Mouse (Mus musculus) lung, postnatal 0 days (tissue): Measurements from ENCODE around the gene Btg1. TPM values are rescaled to one million over a fixed set of nuclear protein-coding genes. Genes with fewer than 3 reads are reported as not detected.

Experiments
- ATAC-seq: fragments of 200-750 bp; cut with Nextera tagmentation; 2 replicates; pipeline ENCODE4 v1.8.0; 2017; ENCODE audit warnings: moderate library complexity
- DNase-seq: peaks from one replicate; pipeline ENCODE4 v3.0.0-alpha.2; 2016; ENCODE audit warnings: low spot score
- H3K27ac ChIP-seq: fragments of 300-500 bp; sonication (generic); 2 replicates; pipeline ENCODE4 v1.5.1; 2014; ENCODE audit warnings: antibody characterized with exemption, mild to moderate bottlenecking, low read length, mixed read lengths
- H3K27me3 ChIP-seq: fragments of 300-500 bp; sonication (generic); replicated peaks from 2 replicates; pipeline ENCODE4 v1.6.1; 2014; ENCODE audit warnings: low read length, mixed read lengths; ENCODE audit not compliant: insufficient read depth
- H3K36me3 ChIP-seq: fragments of 300-500 bp; sonication (generic); 2 replicates; pipeline ENCODE4 v1.6.1; 2014; ENCODE audit warnings: low read length, mixed read lengths; ENCODE audit not compliant: insufficient read depth
- H3K4me1 ChIP-seq: fragments of 300-500 bp; sonication (generic); 2 replicates; pipeline ENCODE4 v1.6.1; 2014; ENCODE audit warnings: antibody characterized with exemption, low read depth, low read length, mixed read lengths; ENCODE audit not compliant: insufficient read depth
- H3K4me2 ChIP-seq: fragments of 300-500 bp; sonication (generic); replicated peaks from 2 replicates; pipeline ENCODE4 v1.6.1; 2014; ENCODE audit warnings: low read depth, mild to moderate bottlenecking, low read length, moderate library complexity, mixed read lengths
- H3K4me3 ChIP-seq: fragments of 300-500 bp; sonication (generic); 2 replicates; pipeline ENCODE4 v1.5.1; 2014; ENCODE audit warnings: low read depth, low read length
- H3K9ac ChIP-seq: fragments of 300-500 bp; sonication (generic); replicated peaks from 2 replicates; pipeline ENCODE4 v1.6.1; 2014; ENCODE audit warnings: low read depth, mild to moderate bottlenecking
- H3K9me3 ChIP-seq: fragments of 300-500 bp; sonication (generic); 2 replicates; pipeline ENCODE4 v1.6.1; 2016; ENCODE audit warnings: low read length, mixed read lengths
- CTCF ChIP-seq: IDR thresholded peaks from 2 replicates; pipeline ENCODE4 v1.5.1; 2016; ENCODE audit warnings: antibody characterized with exemption, mild to moderate bottlenecking
- EP300 ChIP-seq: IDR thresholded peaks from 2 replicates; pipeline ENCODE4 v1.6.1; 2016; ENCODE audit warnings: antibody characterized with exemption, mild to moderate bottlenecking, control low read depth
- WGBS: fragments of 180-500 bp; shearing (Covaris S2); extraction: QIAGEN DNeasy Blood & Tissue Kit; methylation state at CpG from one replicate; pipeline ENCODE4 v1.1.7; 2014; 5-methylcytosine and 5-hydroxymethylcytosine counted together
- polyA plus RNA-seq: library from polyadenylated mRNA; unstranded; fragments of >200 nt; fragmentation: Nextera tagmentation; extraction: Ambion mirVana; gene quantifications from 2 replicates; pipeline ENCODE4 v1.2.1, GENCODE M21; 2015

Gene Btg1
- polyA plus RNA-seq, 1 experiment from 2014 or later = 72.3 TPM

DNA sequence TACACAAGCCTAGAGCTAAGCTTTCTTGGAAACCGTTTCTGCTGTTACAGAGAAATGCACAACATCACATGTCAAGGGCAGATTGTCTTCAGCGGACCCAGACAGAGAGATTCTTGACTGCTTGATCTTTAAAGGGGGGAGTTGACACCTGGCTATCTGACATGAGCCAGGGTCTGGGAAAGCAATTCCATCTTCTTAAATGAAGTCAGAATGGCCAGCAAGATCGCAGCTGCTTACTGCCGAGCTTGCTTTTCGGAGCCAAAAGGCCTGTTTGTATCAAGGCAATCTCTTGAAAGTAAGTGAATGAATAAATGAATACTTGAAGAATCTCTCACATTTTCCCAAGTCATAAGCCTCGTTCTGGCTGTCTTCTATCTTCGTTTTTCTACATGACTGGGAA is 36.6 kb upstream of the Btg1 start:
- H3K27me3 ChIP-seq = no peaks in the 10 kb centered on the region
- 84% methylated on average over 7 of the region's 7 CpGs for WGBS
- no peak overlapping the region for H3K4me2 ChIP-seq
- no peak overlapping the region for H3K9ac ChIP-seq
- DNase-seq (no peak), ATAC-seq (no peak)
- H3K36me3 ChIP-seq = no peaks in the 10 kb centered on the region
- H3K27ac ChIP-seq = no peak overlapping the region
- TF ChIP-seq CTCF (no peak), EP300 (no peak)
- no peaks in the 10 kb centered on the region for H3K9me3 ChIP-seq
- H3K4me3 ChIP-seq = no peak overlapping the region
- no peaks in the 10 kb centered on the region for H3K4me1 ChIP-seq

DNA sequence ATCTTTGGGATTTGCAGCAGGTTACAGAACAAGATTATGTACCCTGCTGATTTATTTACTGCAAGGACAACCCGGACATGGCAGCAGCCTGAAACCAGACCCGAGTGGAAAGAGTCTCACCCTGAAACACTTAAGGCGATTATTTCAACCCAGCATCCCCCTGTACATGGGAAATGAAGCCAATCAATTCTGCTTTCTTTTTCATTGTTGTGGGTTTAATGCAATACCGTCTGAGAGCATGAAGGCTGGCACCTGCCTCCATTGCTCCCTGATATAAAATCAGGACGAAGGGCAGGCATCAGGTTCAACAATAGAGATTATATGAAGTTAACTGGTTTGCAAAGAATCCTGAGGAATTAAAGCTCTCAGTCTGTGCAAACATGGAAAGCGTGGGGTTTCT is 35.6 kb upstream of the Btg1 start:
- no peak for ATAC-seq
- Histone ChIP-seq H3K9ac (no peak overlapping the region), H3K4me3 (no peak overlapping the region), H3K27me3 (no peaks in the 10 kb centered on the region), H3K9me3 (no peaks in the 10 kb centered on the region), H3K4me1 (no peaks in the 10 kb centered on the region), H3K36me3 (no peaks in the 10 kb centered on the region), H3K27ac (no peak overlapping the region), H3K4me2 (no peak overlapping the region)
- DNase-seq = no peak
- TF ChIP-seq CTCF (no peak), EP300 (no peak)
- WGBS = 67% methylated on average over 6 of the region's 6 CpGs

DNA sequence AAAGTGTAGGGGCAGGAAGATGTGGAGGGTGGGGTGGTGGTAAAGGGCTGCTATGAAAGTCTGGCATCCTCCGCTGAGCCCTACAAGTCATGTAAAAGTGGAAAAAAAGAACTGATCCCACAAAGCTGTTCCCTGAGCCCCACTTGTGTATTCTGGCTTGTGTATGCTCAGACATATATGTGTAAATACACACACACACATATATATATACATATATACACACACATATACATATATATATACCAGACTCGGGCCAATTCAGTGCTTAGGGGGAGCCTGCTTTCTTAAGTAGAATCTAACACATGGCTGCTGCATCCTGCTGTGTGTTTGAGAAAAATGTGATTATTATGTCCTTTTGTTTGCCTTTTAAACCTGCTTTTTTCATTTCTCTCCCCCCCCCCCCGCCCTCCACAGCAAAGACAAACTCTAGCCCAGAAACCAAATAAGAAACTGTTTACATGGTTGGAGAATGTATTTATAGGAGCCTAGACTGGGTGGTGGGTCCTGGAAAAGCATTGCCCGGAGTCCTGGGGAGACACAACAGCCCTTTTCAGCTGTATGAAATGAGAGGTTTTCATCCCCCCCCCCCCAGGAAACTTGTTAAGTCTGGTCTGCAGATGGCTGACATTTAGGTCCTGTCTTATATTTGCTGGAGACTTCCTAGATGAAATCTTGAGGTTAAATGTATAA is 30.5 kb upstream of the Btg1 start:
- no peak overlapping the region for H3K9ac ChIP-seq
- H3K36me3 ChIP-seq = no peaks in the 10 kb centered on the region
- no peaks in the 10 kb centered on the region for H3K27me3 ChIP-seq
- no peaks in the 10 kb centered on the region for H3K9me3 ChIP-seq
- TF ChIP-seq EP300 (no peak), CTCF (no peak)
- DNase-seq (no peak), ATAC-seq (no peak)
- H3K4me2 ChIP-seq = no peak overlapping the region
- no peak overlapping the region for H3K27ac ChIP-seq
- H3K4me3 ChIP-seq = no peak overlapping the region
- WGBS = 45% methylated on average over 4 of the region's 4 CpGs
- H3K4me1 ChIP-seq = no peaks in the 10 kb centered on the region

DNA sequence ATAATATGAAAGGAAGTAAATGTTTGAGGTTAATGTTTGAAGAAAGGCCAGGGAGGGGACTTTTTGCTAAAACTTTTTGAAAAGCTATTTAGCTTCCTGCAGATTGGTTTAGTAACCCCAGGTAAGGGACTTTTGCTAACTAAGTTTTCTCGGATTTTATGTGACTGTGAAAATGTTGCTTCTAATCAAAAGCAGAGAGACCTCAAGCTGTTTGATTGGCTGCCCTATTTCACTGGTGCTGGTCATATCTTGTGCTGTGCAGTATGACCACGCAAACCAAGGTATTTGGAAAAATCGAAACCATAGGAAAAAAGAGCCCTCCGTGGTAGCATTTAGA is 30.0 kb upstream of the Btg1 start:
- no peak overlapping the region for H3K9ac ChIP-seq
- H3K4me3 ChIP-seq = no peak overlapping the region
- H3K27me3 ChIP-seq = no peaks in the 10 kb centered on the region
- WGBS = 60% methylated on average over 4 of the region's 4 CpGs
- DNase-seq = no peak
- H3K27ac ChIP-seq = no peak overlapping the region
- no peaks in the 10 kb centered on the region for H3K36me3 ChIP-seq
- no peak overlapping the region for H3K4me2 ChIP-seq
- H3K9me3 ChIP-seq = no peaks in the 10 kb centered on the region
- ATAC-seq = no peak
- H3K4me1 ChIP-seq = no peaks in the 10 kb centered on the region
- TF ChIP-seq CTCF (no peak), EP300 (no peak)

DNA sequence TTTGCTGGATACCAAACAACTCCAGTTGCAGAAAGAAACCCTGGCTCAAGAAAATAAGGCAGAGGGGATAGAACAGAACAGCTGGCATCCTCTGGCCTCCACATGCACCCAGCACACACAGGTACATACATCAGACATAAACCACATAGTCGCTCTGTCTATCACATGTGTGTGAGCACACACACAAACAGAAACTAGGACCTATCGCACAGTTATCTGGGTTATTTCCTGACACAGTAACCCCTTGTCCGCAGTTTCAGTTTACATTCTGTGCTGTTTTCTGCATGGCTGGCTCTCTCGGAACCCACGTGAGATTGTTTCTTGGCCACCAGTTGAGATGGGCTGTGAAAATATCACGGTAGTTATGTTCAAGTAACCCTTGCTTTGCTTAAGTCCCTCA is 28.6 kb upstream of the Btg1 start:
- no peak overlapping the region for H3K9ac ChIP-seq
- no peaks in the 10 kb centered on the region for H3K36me3 ChIP-seq
- H3K27me3 ChIP-seq = no peaks in the 10 kb centered on the region
- H3K4me1 ChIP-seq = no peaks in the 10 kb centered on the region
- no peaks in the 10 kb centered on the region for H3K9me3 ChIP-seq
- DNase-seq (no peak), ATAC-seq (no peak)
- H3K27ac ChIP-seq = no peak overlapping the region
- TF ChIP-seq CTCF (no peak), EP300 (no peak)
- no peak overlapping the region for H3K4me3 ChIP-seq
- WGBS = 73% methylated on average over 6 of the region's 6 CpGs
- no peak overlapping the region for H3K4me2 ChIP-seq

DNA sequence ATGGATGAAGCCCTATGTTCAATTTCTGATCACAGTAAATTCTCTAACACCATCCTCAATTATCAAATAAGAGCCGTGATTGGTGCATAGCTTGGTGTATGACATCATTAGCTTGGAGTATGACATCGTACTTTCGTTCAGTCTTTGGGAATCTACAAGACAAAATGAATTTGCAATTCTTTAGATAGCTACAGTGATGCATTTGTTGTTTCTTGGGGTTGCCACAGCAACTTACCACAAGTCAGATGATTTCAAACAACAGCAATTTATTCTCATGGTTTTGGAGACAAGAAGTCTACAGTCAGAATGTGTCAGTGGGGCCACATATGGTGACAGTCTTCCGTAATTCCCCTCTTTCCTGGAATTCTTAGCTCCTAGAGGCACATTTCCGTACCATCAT is 27.0 kb upstream of the Btg1 start:
- DNase-seq (no peak), ATAC-seq (no peak)
- H3K4me3 ChIP-seq = no peak overlapping the region
- TF ChIP-seq EP300 (no peak), CTCF (no peak)
- H3K27me3 ChIP-seq = no peaks in the 10 kb centered on the region
- H3K27ac ChIP-seq = no peak overlapping the region
- H3K9ac ChIP-seq = no peak overlapping the region
- H3K36me3 ChIP-seq = no peaks in the 10 kb centered on the region
- WGBS = 87% methylated on average over 5 of the region's 5 CpGs
- H3K4me1 ChIP-seq = no peaks in the 10 kb centered on the region
- H3K9me3 ChIP-seq = no peaks in the 10 kb centered on the region
- no peak overlapping the region for H3K4me2 ChIP-seq

DNA sequence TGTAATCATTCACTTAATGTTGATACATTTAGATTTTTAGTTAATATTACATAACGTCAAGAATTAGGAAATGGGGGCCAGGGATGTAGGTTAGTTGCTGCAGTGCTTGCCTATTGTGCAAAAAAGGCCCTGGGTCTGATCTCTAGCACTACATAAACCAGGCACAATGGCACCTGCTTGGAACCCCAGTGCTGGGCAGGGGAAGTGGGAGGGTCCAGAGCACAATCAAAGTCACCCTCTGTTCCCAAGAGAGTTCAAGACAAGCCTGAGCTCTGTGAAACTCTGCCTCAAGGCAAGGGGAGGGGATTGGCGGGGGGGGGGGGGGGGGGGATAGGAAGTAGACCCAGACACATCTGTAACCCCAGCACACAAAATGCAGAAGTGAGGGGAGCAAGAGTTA is 24.7 kb upstream of the Btg1 start:
- Histone ChIP-seq H3K9ac (no peak overlapping the region), H3K4me2 (no peak overlapping the region), H3K27me3 (no peaks in the 10 kb centered on the region), H3K9me3 (no peaks in the 10 kb centered on the region), H3K27ac (no peak overlapping the region), H3K4me1 (no peaks in the 10 kb centered on the region), H3K4me3 (no peak overlapping the region), H3K36me3 (no peaks in the 10 kb centered on the region)
- ATAC-seq (no peak), DNase-seq (no peak)
- WGBS = 34% methylated on average over 1 of the region's 2 CpGs
- TF ChIP-seq CTCF = no peak
- TF ChIP-seq EP300 = no peak
